Mouse (Mus musculus) midbrain, embryonic 14.5 days (tissue): ENCODE data around the gene Slc31a1. TPM values are rescaled to one million over a fixed set of nuclear protein-coding genes. Genes with fewer than 3 reads are reported as not detected.

ENCODE experiments used
- ATAC-seq: fragments of 200-750 bp; cut with Nextera tagmentation; 2 replicates; pipeline ENCODE4 v1.8.0; 2017; ENCODE audit warnings: moderate number of reproducible peaks, moderate library complexity; ENCODE audit not compliant: low FRiP score, low TSS enrichment
- DNase-seq: peaks from one replicate; pipeline ENCODE4 v3.0.0-alpha.2; 2015
- H3K27ac ChIP-seq: fragments of 300-500 bp; sonication (generic); replicated peaks from 2 replicates; pipeline ENCODE4 v1.5.1; 2014; ENCODE audit warnings: mild to moderate bottlenecking, low read depth, low read length, moderate library complexity
- H3K27me3 ChIP-seq: fragments of 300-500 bp; sonication (generic); 2 replicates; pipeline ENCODE4 v1.6.1; 2014; ENCODE audit warnings: low read length, control low read depth, mixed read lengths; ENCODE audit not compliant: control insufficient read depth, insufficient read depth
- H3K36me3 ChIP-seq: fragments of 300-500 bp; sonication (generic); 2 replicates; pipeline ENCODE4 v1.6.1; 2014; ENCODE audit warnings: low read length, control low read depth; ENCODE audit not compliant: control insufficient read depth, insufficient read depth
- H3K4me1 ChIP-seq: fragments of 300-500 bp; sonication (generic); 2 replicates; pipeline ENCODE4 v1.6.1; 2014; ENCODE audit warnings: mild to moderate bottlenecking, antibody characterized with exemption, low read length, control low read depth; ENCODE audit not compliant: control insufficient read depth, insufficient read depth
- H3K4me2 ChIP-seq: fragments of 300-500 bp; sonication (generic); 2 replicates; pipeline ENCODE4 v1.6.1; 2014; ENCODE audit warnings: mild to moderate bottlenecking, low read length, moderate library complexity
- H3K4me3 ChIP-seq: fragments of 300-500 bp; sonication (generic); replicated peaks from 2 replicates; pipeline ENCODE4 v1.5.1; 2014; ENCODE audit warnings: low read depth, low read length
- H3K9ac ChIP-seq: fragments of 300-500 bp; sonication (generic); replicated peaks from 2 replicates; pipeline ENCODE4 v1.6.1; 2014; ENCODE audit warnings: mild to moderate bottlenecking, low read length, moderate library complexity
- H3K9me3 ChIP-seq: fragments of 300-500 bp; sonication (generic); 2 replicates; pipeline ENCODE4 v1.6.1; 2016; ENCODE audit warnings: low read length, control low read depth, mixed read lengths; ENCODE audit not compliant: control insufficient read depth
- WGBS: fragments of 180-500 bp; shearing (Covaris S2); extraction: QIAGEN DNeasy Blood & Tissue Kit; methylation state at CpG from one replicate; pipeline ENCODE4 v1.1.7; 2014; 5-methylcytosine and 5-hydroxymethylcytosine counted together
- polyA plus RNA-seq: library from polyadenylated mRNA; unstranded; fragments of >200 nt; fragmentation: Nextera tagmentation; extraction: Ambion mirVana; gene quantifications from 2 replicates; pipeline ENCODE4 v1.2.1, GENCODE M21; 2014

Gene Slc31a1
- polyA plus RNA-seq, 1 experiment from 2014 or later, result 38.1 TPM

GRCm38 (mm10) chr4:62384159-62384558 lies 23.6 kb downstream of the Slc31a1 start:
- ATAC-seq (no peak), DNase-seq (no peak)
- Histone ChIP-seq H3K9ac (no peak overlapping the region), H3K4me1 (no peaks in the 10 kb centered on the region), H3K27me3 (no peaks in the 10 kb centered on the region), H3K9me3 (no peaks in the 10 kb centered on the region), H3K27ac (no peak overlapping the region), H3K4me2 (no peak overlapping the region), H3K36me3 (peaks cover 27% of the 10 kb centered on the region), H3K4me3 (no peak overlapping the region)
- 93% methylated on average over 1 of the region's 1 CpGs for WGBS

DNA sequence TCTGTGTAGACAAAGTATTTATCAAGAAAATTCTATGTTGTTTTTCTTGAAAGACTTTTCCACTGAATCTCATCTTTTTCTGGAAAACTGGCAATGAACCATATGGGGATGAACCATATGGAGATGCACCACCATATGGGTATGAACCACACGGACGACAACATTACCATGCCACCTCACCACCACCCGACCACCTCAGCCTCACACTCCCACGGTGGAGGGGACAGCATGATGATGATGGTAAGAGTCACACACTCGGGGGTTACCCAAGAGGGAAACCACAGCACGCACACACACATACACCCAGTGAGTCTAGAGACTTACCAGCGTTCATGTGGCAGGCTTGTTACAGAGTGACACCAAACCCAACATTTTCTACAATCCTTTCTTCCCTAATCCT lies 24.9 kb downstream of the Slc31a1 start:
- Histone ChIP-seq H3K9me3 (no peaks in the 10 kb centered on the region), H3K27me3 (no peaks in the 10 kb centered on the region), H3K4me3 (no peak overlapping the region), H3K4me1 (no peaks in the 10 kb centered on the region), H3K4me2 (no peak overlapping the region), H3K9ac (no peak overlapping the region), H3K27ac (no peak overlapping the region), H3K36me3 (peaks cover 40% of the 10 kb centered on the region)
- no peak for ATAC-seq
- no peak for DNase-seq
- 94% methylated on average over 7 of the region's 7 CpGs for WGBS

GRCm38 (mm10) chr4:62389592-62390512 lies 29.3 kb downstream of the Slc31a1 start:
- Histone ChIP-seq H3K9me3 (no peaks in the 10 kb centered on the region), H3K4me1 (no peaks in the 10 kb centered on the region), H3K9ac (no peak overlapping the region), H3K27ac (no peak overlapping the region), H3K27me3 (no peaks in the 10 kb centered on the region), H3K4me3 (no peak overlapping the region), H3K4me2 (no peak overlapping the region), H3K36me3 (peaks cover 63% of the 10 kb centered on the region)
- 91% methylated on average over 5 of the region's 5 CpGs for WGBS
- DNase-seq, result no peak
- no peak for ATAC-seq

DNA sequence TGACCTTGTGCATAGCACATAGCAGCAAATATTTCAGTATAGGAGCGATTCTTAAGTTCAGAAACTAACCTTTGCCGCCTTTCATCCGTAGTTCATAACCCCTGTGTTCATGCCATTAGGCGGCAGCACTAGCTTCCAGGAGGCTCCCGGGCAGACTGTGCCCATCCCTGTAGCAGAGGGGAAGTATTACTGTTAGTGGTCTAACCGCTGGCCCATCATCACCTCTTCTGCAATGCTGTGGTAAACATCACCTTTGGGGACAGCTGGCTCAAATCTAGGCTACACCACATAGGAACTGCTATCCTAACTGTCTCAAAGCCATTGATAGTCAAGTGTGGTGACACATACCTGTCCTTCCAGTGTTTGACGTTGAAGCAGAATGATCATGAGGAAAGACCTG lies 31.4 kb downstream of the Slc31a1 start:
- DNase-seq (no peak), ATAC-seq (no peak)
- H3K4me1 ChIP-seq, result no peaks in the 10 kb centered on the region
- H3K9me3 ChIP-seq, result no peaks in the 10 kb centered on the region
- H3K36me3 ChIP-seq, result peaks cover 77% of the 10 kb centered on the region
- WGBS, result 90% methylated on average over 7 of the region's 7 CpGs
- H3K27me3 ChIP-seq, result no peaks in the 10 kb centered on the region
- H3K4me2 ChIP-seq, result no peak overlapping the region
- no peak overlapping the region for H3K27ac ChIP-seq
- H3K9ac ChIP-seq, result no peak overlapping the region
- no peak overlapping the region for H3K4me3 ChIP-seq

- 18% methylated on average over 6 of the region's 6 CpGs for WGBS
- H3K9me3 ChIP-seq, result no peaks in the 10 kb centered on the region
- no peaks in the 10 kb centered on the region for H3K27me3 ChIP-seq
- no peak for ATAC-seq
- no peaks in the 10 kb centered on the region for H3K4me1 ChIP-seq
- H3K4me3 ChIP-seq, result no peak overlapping the region
- no peak overlapping the region for H3K27ac ChIP-seq
- H3K9ac ChIP-seq, result no peak overlapping the region
- DNase-seq, result peak; percentile 15
- H3K36me3 ChIP-seq, result peaks cover 78% of the 10 kb centered on the region
- H3K4me2 ChIP-seq, result no peak overlapping the region
Observed at GRCm38 (mm10) chr4:62393459-62393858, 32.9 kb downstream of the Slc31a1 start.

GRCm38 (mm10) chr4:62395806-62396205 lies 35.3 kb downstream of the Slc31a1 start:
- DNase-seq (no peak), ATAC-seq (no peak)
- H3K27ac ChIP-seq, result no peak overlapping the region
- H3K4me3 ChIP-seq, result no peak overlapping the region
- no peaks in the 10 kb centered on the region for H3K27me3 ChIP-seq
- H3K4me1 ChIP-seq, result no peaks in the 10 kb centered on the region
- 90% methylated on average over 1 of the region's 1 CpGs for WGBS
- H3K4me2 ChIP-seq, result no peak overlapping the region
- H3K9ac ChIP-seq, result no peak overlapping the region
- no peaks in the 10 kb centered on the region for H3K9me3 ChIP-seq
- peaks cover 79% of the 10 kb centered on the region for H3K36me3 ChIP-seq

- Histone ChIP-seq H3K4me1 (no peaks in the 10 kb centered on the region), H3K27me3 (no peaks in the 10 kb centered on the region), H3K9ac (no peak overlapping the region), H3K4me2 (no peak overlapping the region), H3K27ac (no peak overlapping the region), H3K4me3 (no peak overlapping the region), H3K36me3 (peaks cover 82% of the 10 kb centered on the region), H3K9me3 (no peaks in the 10 kb centered on the region)
- ATAC-seq (no peak), DNase-seq (no peak)
- WGBS, result 87% methylated on average over 4 of the region's 4 CpGs
Observed at GRCm38 (mm10) chr4:62397616-62398365, 37.3 kb downstream of the Slc31a1 start.

DNA sequence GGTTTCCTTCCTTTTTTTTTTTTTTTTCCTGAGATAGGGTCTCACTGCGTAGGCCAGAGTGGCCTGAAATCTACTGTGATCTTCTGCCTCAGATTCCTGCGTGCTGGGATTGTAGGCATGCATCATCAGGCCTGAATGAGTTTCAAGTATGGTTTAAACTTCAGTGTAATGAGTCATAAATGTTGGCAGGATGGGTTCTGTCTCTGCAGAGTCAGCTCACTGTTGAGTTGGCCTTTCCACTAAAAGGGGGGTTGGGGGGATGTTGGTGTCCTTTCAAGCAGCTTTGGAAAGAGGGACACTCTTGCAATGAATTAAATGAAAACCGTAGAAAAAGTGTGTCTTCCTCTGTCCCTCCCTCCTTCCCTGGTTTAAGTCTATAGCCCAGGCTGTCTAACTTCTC lies 38.4 kb downstream of the Slc31a1 start:
- Histone ChIP-seq H3K4me2 (no peak overlapping the region), H3K27ac (no peak overlapping the region), H3K9ac (no peak overlapping the region), H3K27me3 (no peaks in the 10 kb centered on the region), H3K4me3 (no peak overlapping the region), H3K36me3 (peaks cover 78% of the 10 kb centered on the region), H3K9me3 (no peaks in the 10 kb centered on the region), H3K4me1 (no peaks in the 10 kb centered on the region)
- DNase-seq (no peak), ATAC-seq (no peak)
- WGBS, result 98% methylated on average over 3 of the region's 3 CpGs
